Mouse (Mus musculus) induced T-regulatory cell, adult 2 months (primary cell): ENCODE results near the gene Pak4.
A peak's percentile ranks its signal among the peaks of the same experiment; 100 is the strongest.
"Not testable (repeated sequence)": the region's sequence is repeated elsewhere in the genome, so short reads cannot be mapped to it uniquely, and the experiment has no call there.

Experiments used
- DNase-seq: peaks from one replicate; pipeline ENCODE4 v3.0.0-alpha.2; 2012; ENCODE audit warnings: low read depth

Pak4 gene

GRCm38 (mm10) chr7:28561967-28562366 lies 36.0 kb downstream of the Pak4 start:
- no peak for DNase-seq

- DNase-seq, result no peak
Measured at GRCm38 (mm10) chr7:28560856-28561255, 37.1 kb downstream of the Pak4 start.

GRCm38 (mm10) chr7:28558486-28558885 lies 39.5 kb downstream of the Pak4 start:
- no peak for DNase-seq

GRCm38 (mm10) chr7:28557708-28558107 lies 40.3 kb downstream of the Pak4 start:
- no peak for DNase-seq

- no peak for DNase-seq
Measured at GRCm38 (mm10) chr7:28557069-28557468, 40.9 kb downstream of the Pak4 start.

GRCm38 (mm10) chr7:28555939-28556535 lies 41.9 kb downstream of the Pak4 start:
- no peak for DNase-seq

GRCm38 (mm10) chr7:28553076-28553475 lies 44.9 kb downstream of the Pak4 start:
- no peak for DNase-seq

GRCm38 (mm10) chr7:28547628-28548027 lies 50.4 kb downstream of the Pak4 start:
- no peak for DNase-seq

- DNase-seq, result no peak
Measured at GRCm38 (mm10) chr7:28547154-28547553, 50.8 kb downstream of the Pak4 start, which contains the start of gene Nccrp1. Gene Nccrp1 (minus strand): TSS chr7:28547254.

GRCm38 (mm10) chr7:28546649-28547048 lies 51.3 kb downstream of the Pak4 start:
- DNase-seq, result no peak

- no peak for DNase-seq
Measured at GRCm38 (mm10) chr7:28545891-28546210, 52.1 kb downstream of the Pak4 start.

- peak; percentile 42 for DNase-seq
Measured at GRCm38 (mm10) chr7:28545048-28545890, 52.7 kb downstream of the Pak4 start.

GRCm38 (mm10) chr7:28544051-28544601 lies 53.9 kb downstream of the Pak4 start:
- DNase-seq, result no peak

- no peak for DNase-seq
Measured at GRCm38 (mm10) chr7:28540526-28540925, 57.5 kb downstream of the Pak4 start, which contains the start of gene Sycn. Gene Sycn (plus strand): TSS chr7:28540885.

- DNase-seq, result not testable (repeated sequence)
Measured at GRCm38 (mm10) chr7:28538886-28539285, 59.1 kb downstream of the Pak4 start.

- DNase-seq, result no peak
Measured at GRCm38 (mm10) chr7:28532005-28532404, 66.0 kb downstream of the Pak4 start.

- peak; percentile 94 for DNase-seq
Measured at GRCm38 (mm10) chr7:28527922-28528719, 69.9 kb downstream of the Pak4 start.

GRCm38 (mm10) chr7:28522536-28522935 lies 75.4 kb downstream of the Pak4 start, which contains the start of gene Ifnl3:
Gene Ifnl3 (plus strand): TSS chr7:28522836.
- DNase-seq, result not testable (repeated sequence)

GRCm38 (mm10) chr7:28511441-28511840 lies 86.5 kb downstream of the Pak4 start:
- DNase-seq, result no peak

GRCm38 (mm10) chr7:28510405-28510974 lies 87.5 kb downstream of the Pak4 start, which contains the start of gene Ifnl2:
Gene Ifnl2 (minus strand): TSS chr7:28510455.
- DNase-seq, result not testable (repeated sequence)

- not testable (repeated sequence) for DNase-seq
Measured at GRCm38 (mm10) chr7:28509121-28509520, 88.9 kb downstream of the Pak4 start.
